8 mouse cellular contexts compared by ENCODE assay signal in the genomic region with DNA sequence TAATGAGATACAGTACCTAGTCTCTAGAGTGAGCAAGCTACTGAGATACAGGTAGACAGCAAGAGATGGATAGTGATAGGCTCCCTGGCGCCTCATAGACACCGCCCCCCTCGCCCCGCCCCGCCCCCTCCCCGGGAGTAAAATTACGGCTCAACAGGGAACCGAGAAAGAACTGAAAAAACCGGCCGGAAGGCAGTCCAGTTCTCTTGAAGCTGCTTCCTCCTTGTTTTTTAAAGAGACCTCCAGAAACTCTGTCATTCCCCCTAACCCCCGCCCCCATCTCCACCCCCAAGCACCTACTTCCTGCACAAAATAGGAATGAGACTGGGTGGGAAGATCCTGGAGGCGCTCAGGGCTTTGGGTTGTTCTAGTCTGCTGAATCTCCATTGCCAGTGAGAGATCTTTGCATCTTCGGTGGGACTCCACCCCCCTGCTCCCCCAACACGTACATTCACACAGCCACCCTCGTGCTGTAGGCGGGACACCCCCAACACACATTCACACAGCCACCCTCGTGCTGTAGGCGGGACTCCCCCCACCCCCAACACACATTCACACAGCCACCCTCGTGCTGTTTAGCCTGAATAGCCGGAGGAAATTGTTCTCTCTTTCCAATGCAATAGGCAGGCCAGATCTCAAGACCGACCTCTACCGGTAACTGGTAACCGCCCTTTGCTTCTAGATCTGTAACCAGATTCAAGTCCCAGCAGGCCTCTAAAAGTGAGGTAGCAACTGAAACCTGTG. TPM values are rescaled to one million over a fixed set of nuclear protein-coding genes. Genes with fewer than 3 reads are reported as not detected.
A peak's percentile ranks its signal among the peaks of the same experiment; 100 is the strongest.
DNase-seq lines count a peak whose midpoint lies in the region; ATAC-seq and TF ChIP-seq lines count a peak whose summit lies in the region.

No protein-coding gene starts in this region.

- TF ChIP-seq CTCF in lung, postnatal 0 days (IDR thresholded peaks at IDR 0.05): peak; percentile 67

- no peaks in the 10 kb centered on the region for H3K36me3 ChIP-seq in hindbrain, embryonic 11.5 days (ENCODE audit: control insufficient read depth, insufficient read depth, low read length)
- no peaks in the 10 kb centered on the region for H3K36me3 ChIP-seq in lung, postnatal 0 days (ENCODE audit: insufficient read depth, low read length)

- H3K27ac ChIP-seq in hindbrain, embryonic 11.5 days (ENCODE audit: low read depth, low read length): peak overlapping the region; percentile 6; the same call in 1 of the 2 replicates
- peak overlapping the region; percentile 86 for H3K27ac ChIP-seq in lung, postnatal 0 days (ENCODE audit: low read length)

- peak; percentile 78 for ATAC-seq in hindbrain, embryonic 11.5 days (ENCODE audit: low FRiP score)
- peak; percentile 91 for ATAC-seq in lung, postnatal 0 days

- H3K27me3 ChIP-seq in hindbrain, embryonic 11.5 days (ENCODE audit: control insufficient read depth, insufficient read depth, low read length): no peaks in the 10 kb centered on the region
- H3K27me3 ChIP-seq in lung, postnatal 0 days (replicated peaks; ENCODE audit: insufficient read depth, low read length): no peaks in the 10 kb centered on the region

- peak overlapping the region; percentile 54 for H3K9ac ChIP-seq in hindbrain, embryonic 11.5 days (ENCODE audit: low read depth, low read length)
- no peak overlapping the region; the same call in 1 of the 2 replicates for H3K9ac ChIP-seq in lung, postnatal 0 days (replicated peaks; ENCODE audit: low read depth)

- WGBS in hindbrain, embryonic 11.5 days: 0% methylated on average over 23 of the region's 23 CpGs
- under 1% methylated on average over 23 of the region's 23 CpGs for WGBS in lung, postnatal 0 days

- TF ChIP-seq EP300 in lung, postnatal 0 days (IDR thresholded peaks at IDR 0.05): no peak

- peak; percentile 78 for DNase-seq in NIH3T3 (ENCODE audit: low read depth)
- peak; percentile 47 for DNase-seq in cerebellum, adult 9-11 months
- DNase-seq in frontal cortex, adult 2 months (ENCODE audit: extremely low spot score in 1 of 2, low spot score in 1 of 2): peak; percentile 33 to 57
- peak; percentile 65 for DNase-seq in hindbrain, embryonic 11.5 days (ENCODE audit: low spot score)
- DNase-seq in layer of hippocampus, postnatal 10 days (ENCODE audit: low spot score in 2 of 2): peak; percentile 36 to 53
- DNase-seq in lung, postnatal 0 days (ENCODE audit: low spot score): peak; percentile 93
- peak; percentile 29 for DNase-seq in ovary, postnatal 10 days (ENCODE audit: low spot score)
- peak; percentile 51 to 53 for DNase-seq in thymus, postnatal 10 days (ENCODE audit: low spot score in 2 of 2)

- H3K9me3 ChIP-seq in hindbrain, embryonic 11.5 days (ENCODE audit: control insufficient read depth, low read length): no peaks in the 10 kb centered on the region
- H3K9me3 ChIP-seq in lung, postnatal 0 days (ENCODE audit: low read length): no peaks in the 10 kb centered on the region

- peak overlapping the region; percentile 27 for H3K4me3 ChIP-seq in hindbrain, embryonic 11.5 days (ENCODE audit: low read depth, low read length)
- peak overlapping the region; percentile 40 for H3K4me3 ChIP-seq in lung, postnatal 0 days (ENCODE audit: low read depth, low read length)

- peak overlapping the region; percentile 50 for H3K4me2 ChIP-seq in hindbrain, embryonic 11.5 days (replicated peaks; ENCODE audit: low read depth, low read length)
- H3K4me2 ChIP-seq in lung, postnatal 0 days (replicated peaks; ENCODE audit: low read depth, low read length): peak overlapping the region; percentile 66

- H3K4me1 ChIP-seq in hindbrain, embryonic 11.5 days (replicated peaks; ENCODE audit: control insufficient read depth, insufficient read depth, low read length): no peaks in the 10 kb centered on the region
- no peaks in the 10 kb centered on the region for H3K4me1 ChIP-seq in lung, postnatal 0 days (ENCODE audit: insufficient read depth, low read depth, low read length)

RNA-seq across cellular contexts. Expression of a gene that starts 26.4 kb away (rescaled TPM):
- polyA plus RNA-seq in frontal cortex, adult 2 months (2012; rRNA removed): 58.8 and 61.9 TPM in 2 replicates
- 114 and 125 TPM in 2 replicates for polyA plus RNA-seq in hindbrain, embryonic 11.5 days (2014; fragmentation: Nextera tagmentation; extraction: Ambion mirVana)
- 10 to 100 TPM; 78.2 to 85.2 TPM for total RNA-seq in layer of hippocampus, postnatal 10 days (2021)
- 19.8 and 24.7 TPM in 2 replicates for polyA plus RNA-seq in lung, postnatal 0 days (2015; fragmentation: Nextera tagmentation; extraction: Ambion mirVana)

RNA-seq across cellular contexts. Expression of a gene that starts 38.8 kb away (rescaled TPM):
- 5.9 and 6.9 TPM in 2 replicates for polyA plus RNA-seq in frontal cortex, adult 2 months (2012; rRNA removed)
- polyA plus RNA-seq in hindbrain, embryonic 11.5 days (2014; fragmentation: Nextera tagmentation; extraction: Ambion mirVana): 39.6 and 55.7 TPM in 2 replicates
- total RNA-seq in layer of hippocampus, postnatal 10 days (2021): 10 to 100 TPM; 19.3 to 20.1 TPM
- 7.0 and 7.5 TPM in 2 replicates for polyA plus RNA-seq in lung, postnatal 0 days (2015; fragmentation: Nextera tagmentation; extraction: Ambion mirVana)

Comparison
In these comparisons a context has a peak if more than half of its experiments do, and no peak if none do; other contexts are left out.
1. Peak in every context shown above with its lines: DNase-seq, ATAC-seq, H3K4me3 ChIP-seq and H3K27ac ChIP-seq.
2. DNase-seq: peak in every context shown above with its lines; median percentile 93 in lung, postnatal 0 days; 78 in NIH3T3; 65 in hindbrain, embryonic 11.5 days; 52 in thymus, postnatal 10 days; 47 in cerebellum, adult 9-11 months; 45 in frontal cortex, adult 2 months; 44 in layer of hippocampus, postnatal 10 days; 29 in ovary, postnatal 10 days.